In the genomic region with DNA sequence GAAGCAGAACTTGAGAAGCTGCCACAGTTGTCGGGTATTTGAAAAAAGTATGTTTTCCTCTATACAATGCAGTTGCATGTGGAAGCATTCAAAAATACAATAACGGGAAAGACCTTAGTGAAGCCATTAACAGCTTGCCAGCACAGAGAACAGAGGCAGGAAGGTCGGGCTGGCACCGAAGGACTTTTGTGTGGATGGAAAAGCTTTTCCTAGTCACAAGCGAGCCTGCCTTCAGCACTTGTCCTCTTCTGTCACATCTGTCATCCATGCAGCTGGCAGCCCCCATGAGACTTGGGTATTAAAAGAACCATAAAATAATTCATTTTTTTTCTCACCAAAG, we compare ENCODE assay signal across 12 mouse cellular contexts. TPM values are rescaled to one million over a fixed set of nuclear protein-coding genes. Genes with fewer than 3 reads are reported as not detected.
DNase-seq lines count a peak whose midpoint lies in the region; ATAC-seq and TF ChIP-seq lines count a peak whose summit lies in the region.
"Had no signal": no experiment of that assay in that cellular context is flagged by ENCODE, and none has a peak within 500 bp of the region (broad histone marks: within the 10 kb centered on the region; RNA-seq: fewer than 3 reads in every experiment).

No protein-coding gene starts in this region.

- H3K4me1 ChIP-seq in kidney, embryonic 15.5 days, result peaks cover 18% of the 10 kb centered on the region
- H3K4me1 ChIP-seq in embryonic facial prominence, embryonic 14.5 days (ENCODE audit: control insufficient read depth, insufficient read depth, low read length), result peaks cover 30% of the 10 kb centered on the region
- H3K4me1 ChIP-seq in hindbrain, embryonic 15.5 days (replicated peaks), result peaks cover 19% of the 10 kb centered on the region

- no peak overlapping the region for H3K4me3 ChIP-seq in kidney, embryonic 15.5 days (replicated peaks)
- no peak overlapping the region for H3K4me3 ChIP-seq in embryonic facial prominence, embryonic 14.5 days (ENCODE audit: low read depth, low read length)
- no peak overlapping the region for H3K4me3 ChIP-seq in hindbrain, embryonic 15.5 days
- no peak overlapping the region for H3K4me3 ChIP-seq in left cerebral cortex, adult 2 months
- H3K4me3 ChIP-seq: intestine, embryonic 15.5 days; liver, embryonic 13.5 days; megakaryocyte, embryonic 14.5 days had no signal

- no peak overlapping the region for H3K27ac ChIP-seq in kidney, embryonic 15.5 days
- peak overlapping the region; percentile 74 for H3K27ac ChIP-seq in embryonic facial prominence, embryonic 14.5 days (replicated peaks; ENCODE audit: low read depth, low read length)
- no peak overlapping the region for H3K27ac ChIP-seq in hindbrain, embryonic 15.5 days (replicated peaks)
- H3K27ac ChIP-seq in left cerebral cortex, adult 2 months, result no peak overlapping the region
- H3K27ac ChIP-seq: intestine, embryonic 15.5 days; liver, embryonic 13.5 days had no signal

- TF ChIP-seq CTCF in left cerebral cortex, adult 2 months (IDR thresholded peaks at IDR 0.05), result no peak

- intact Hi-C loops in left cerebral cortex, adult 2 months (cut with DNase I), result no loop called here

- no peak overlapping the region for H3K9ac ChIP-seq in kidney, embryonic 15.5 days
- H3K9ac ChIP-seq in embryonic facial prominence, embryonic 14.5 days (ENCODE audit: low read depth, low read length), result no peak overlapping the region
- H3K9ac ChIP-seq in hindbrain, embryonic 15.5 days, result no peak overlapping the region
- H3K9ac ChIP-seq: intestine, embryonic 15.5 days; liver, embryonic 13.5 days had no signal

- H3K4me2 ChIP-seq in kidney, embryonic 15.5 days, result peak overlapping the region; percentile 62; the same call in 1 of the 2 replicates
- peak overlapping the region; percentile 48 for H3K4me2 ChIP-seq in embryonic facial prominence, embryonic 14.5 days (ENCODE audit: low read depth, low read length)
- peak overlapping the region; percentile 51 for H3K4me2 ChIP-seq in hindbrain, embryonic 15.5 days
- H3K4me2 ChIP-seq: intestine, embryonic 15.5 days; liver, embryonic 13.5 days had no signal

- H3K36me3 ChIP-seq in kidney, embryonic 15.5 days, result no peaks in the 10 kb centered on the region
- no peaks in the 10 kb centered on the region for H3K36me3 ChIP-seq in embryonic facial prominence, embryonic 14.5 days (ENCODE audit: control insufficient read depth, insufficient read depth, low read length)
- no peaks in the 10 kb centered on the region for H3K36me3 ChIP-seq in hindbrain, embryonic 15.5 days
- H3K36me3 ChIP-seq: intestine, embryonic 15.5 days; liver, embryonic 13.5 days had no signal

- H3K9me3 ChIP-seq in kidney, embryonic 15.5 days (replicated peaks), result no peaks in the 10 kb centered on the region
- no peaks in the 10 kb centered on the region for H3K9me3 ChIP-seq in embryonic facial prominence, embryonic 14.5 days (ENCODE audit: control insufficient read depth, low read length)
- no peaks in the 10 kb centered on the region for H3K9me3 ChIP-seq in hindbrain, embryonic 15.5 days
- H3K9me3 ChIP-seq: intestine, embryonic 15.5 days; liver, embryonic 13.5 days; megakaryocyte, embryonic 14.5 days had no signal

- no peak for ATAC-seq in kidney, embryonic 15.5 days (replicated peaks; ENCODE audit: low FRiP score)
- ATAC-seq in embryonic facial prominence, embryonic 14.5 days (ENCODE audit: low read depth), result peak; percentile 13; the same call in 1 of the 2 replicates
- no peak for ATAC-seq in hindbrain, embryonic 15.5 days (ENCODE audit: low FRiP score, low read depth)
- ATAC-seq: intestine, embryonic 15.5 days had no signal

- 23% methylated on average over 5 of the region's 5 CpGs for WGBS in kidney, embryonic 15.5 days
- 33% methylated on average over 5 of the region's 5 CpGs for WGBS in embryonic facial prominence, embryonic 14.5 days
- 13% methylated on average over 5 of the region's 5 CpGs for WGBS in hindbrain, embryonic 15.5 days

- no peaks in the 10 kb centered on the region for H3K27me3 ChIP-seq in kidney, embryonic 15.5 days
- no peaks in the 10 kb centered on the region for H3K27me3 ChIP-seq in embryonic facial prominence, embryonic 14.5 days (replicated peaks; ENCODE audit: control insufficient read depth, insufficient read depth, low read length)
- no peaks in the 10 kb centered on the region for H3K27me3 ChIP-seq in hindbrain, embryonic 15.5 days
- H3K27me3 ChIP-seq: intestine, embryonic 15.5 days; liver, embryonic 13.5 days had no signal

- DNase-seq in kidney, postnatal 10 days, result no peak
- peak; percentile 68 for DNase-seq in embryonic facial prominence, embryonic 14.5 days (ENCODE audit: low spot score)
- DNase-seq in neural tube, embryonic 10.5 days (ENCODE audit: extremely low spot score, low spot score), result peak; percentile 17
- no peak for DNase-seq in adrenal gland, adult (ENCODE audit: inconsistent age in 2 of 2, low spot score in 1 of 2)
- no peak for DNase-seq in left cerebral cortex, adult 2 months (ENCODE audit: extremely low spot score in 1 of 2, low spot score in 2 of 2)
- no peak for DNase-seq in kidney, postnatal 36 days
- DNase-seq: cerebellum, adult 9-10 months; liver, embryonic 13.5 days had no signal

RNA-seq across cellular contexts. Expression of gene Itga8, which starts 27.3 kb away (rescaled TPM):
- 39.1 and 39.8 TPM in 2 replicates for polyA plus RNA-seq in kidney, embryonic 15.5 days (2015; fragmentation: Nextera tagmentation; extraction: Ambion mirVana)
- polyA plus RNA-seq in embryonic facial prominence, embryonic 14.5 days (2014; fragmentation: Nextera tagmentation; extraction: Ambion mirVana), result 15.7 and 16.4 TPM in 2 replicates
- 2.6 and 3.5 TPM in 2 replicates for polyA plus RNA-seq in hindbrain, embryonic 15.5 days (2015; fragmentation: Nextera tagmentation; extraction: Ambion mirVana)
- 10 to 100 TPM in 1 of 2 experiments, 1 to 10 TPM in 1; 9.6 to 10.7 TPM for total RNA-seq in left cerebral cortex, adult 2 months (2021)

Comparison
In these comparisons a context has a peak if more than half of its experiments do, and no peak if none do; other contexts are left out.
1. DNase-seq: peak in embryonic facial prominence, embryonic 14.5 days (single experiment) and neural tube, embryonic 10.5 days (single experiment); none in kidney, postnatal 10 days (single experiment), adrenal gland, adult (0 of 2), left cerebral cortex, adult 2 months (0 of 2) and kidney, postnatal 36 days (0 of 2).
2. Peak in every context shown above with its lines, with median percentiles within 50 percentile points of each other: H3K4me2 ChIP-seq.